Mouse (Mus musculus) erythroblast, embryonic 14.5 days (primary cell): ENCODE measurements around the gene Mettl16. TPM values are rescaled to one million over a fixed set of nuclear protein-coding genes. Genes with fewer than 3 reads are reported as not detected.
A peak's percentile ranks its signal among the peaks of the same experiment; 100 is the strongest.

ENCODE experiments used
- H3K27me3 ChIP-seq: 2 replicates; pipeline ENCODE4 v1.6.1; 2012; ENCODE audit warnings: inconsistent platforms; ENCODE audit not compliant: control insufficient read depth
- H3K36me3 ChIP-seq: 2 replicates; pipeline ENCODE4 v1.6.1; 2012; ENCODE audit warnings: mild to moderate bottlenecking, inconsistent platforms; ENCODE audit not compliant: control insufficient read depth
- H3K4me1 ChIP-seq: 2 replicates; pipeline ENCODE4 v1.6.1; 2012; ENCODE audit warnings: inconsistent platforms; ENCODE audit not compliant: control insufficient read depth
- H3K4me3 ChIP-seq: replicated peaks from 2 replicates; pipeline ENCODE3; 2012; ENCODE audit warnings: moderate library complexity, mild to moderate bottlenecking, inconsistent platforms
- H3K9me3 ChIP-seq: 2 replicates; pipeline ENCODE4 v1.6.1; 2012; ENCODE audit warnings: low read length, inconsistent platforms, mixed read lengths; ENCODE audit not compliant: control insufficient read depth
- GATA1 ChIP-seq: IDR thresholded peaks from 2 replicates; pipeline ENCODE4 v1.6.1; 2012; ENCODE audit warnings: low read length, inconsistent platforms, mixed read lengths
- TAL1 ChIP-seq: IDR thresholded peaks from 3 replicates; pipeline ENCODE4 v1.6.1; 2012; ENCODE audit warnings: low read length, inconsistent platforms, mixed read lengths
- polyA plus RNA-seq: library from polyadenylated mRNA; stranded (reverse); fragments of >175 nt; gene quantifications from 2 replicates; pipeline ENCODE4 v1.2.3, GENCODE M21; 2012

The Mettl16 gene
- polyA plus RNA-seq, 1 experiment: 0.70 TPM

DNA sequence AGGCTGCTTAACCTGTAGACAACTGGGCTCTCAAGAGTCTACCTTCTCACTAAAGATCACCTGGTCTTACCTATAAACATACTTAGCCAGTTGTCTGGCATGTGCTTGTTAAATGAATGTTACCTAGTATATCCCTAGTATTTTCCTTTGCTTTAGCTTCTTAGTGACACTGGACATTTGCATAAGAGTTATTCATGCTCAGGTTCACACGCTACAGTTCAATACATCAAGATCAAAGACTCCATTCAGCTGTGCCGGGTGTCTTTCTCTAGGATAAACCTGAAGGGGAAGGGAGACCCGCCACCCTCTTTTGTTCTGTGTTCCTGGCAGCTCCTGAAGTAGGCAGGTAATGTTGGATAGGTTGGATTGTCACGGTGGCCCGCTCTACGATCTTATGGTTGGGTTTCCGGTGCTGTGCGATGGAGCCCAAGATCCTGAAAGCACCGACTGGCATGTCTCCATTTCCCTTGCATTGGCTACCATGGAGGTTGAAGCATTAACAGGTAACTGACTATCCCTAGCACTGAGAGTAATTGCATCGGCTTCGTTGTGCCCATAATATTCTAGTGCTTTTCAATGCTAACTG lies 58.4 kb downstream of the Mettl16 start:
- Histone ChIP-seq H3K4me1 (peaks cover 75% of the 10 kb centered on the region), H3K9me3 (no peaks in the 10 kb centered on the region), H3K27me3 (no peaks in the 10 kb centered on the region), H3K36me3 (peaks cover 3% of the 10 kb centered on the region; the same call in 1 of the 2 replicates), H3K4me3 (peak overlapping the region; percentile 81)
- TF ChIP-seq TAL1 (no peak), GATA1 (no peak)

DNA sequence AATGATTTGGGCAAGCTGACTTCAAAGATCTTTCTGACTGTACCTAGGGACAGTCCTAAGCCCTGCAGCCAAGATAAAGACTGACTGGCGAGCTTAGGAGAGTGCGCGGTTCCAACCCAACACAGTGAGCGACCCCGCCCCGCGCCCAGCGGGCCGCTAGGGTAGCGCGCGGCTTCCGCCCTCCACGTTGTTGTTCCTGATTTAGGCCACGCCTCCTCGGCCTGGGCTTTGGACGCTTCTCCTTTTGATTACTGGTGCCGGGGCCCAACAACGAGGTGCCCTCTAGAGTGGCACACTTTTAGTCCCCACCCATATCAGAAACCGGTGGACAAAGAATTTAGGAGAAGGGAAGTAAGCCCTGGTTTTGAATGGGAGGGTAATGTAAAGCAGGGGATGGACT lies 59.2 kb downstream of the Mettl16 start:
- TF ChIP-seq GATA1 (no peak), TAL1 (no peak)
- H3K27me3 ChIP-seq: no peaks in the 10 kb centered on the region
- no peaks in the 10 kb centered on the region for H3K9me3 ChIP-seq
- H3K4me3 ChIP-seq: peak overlapping the region; percentile 81
- H3K36me3 ChIP-seq: peaks cover 8% of the 10 kb centered on the region
- peaks cover 82% of the 10 kb centered on the region for H3K4me1 ChIP-seq

- Histone ChIP-seq H3K9me3 (no peaks in the 10 kb centered on the region), H3K4me1 (peaks cover 87% of the 10 kb centered on the region), H3K4me3 (peak within 1 kb of the TSS; percentile 81), H3K36me3 (peaks cover 11% of the 10 kb centered on the region), H3K27me3 (no peaks in the 10 kb centered on the region)
- TF ChIP-seq GATA1 (no peak), TAL1 (no peak)
Measured at GRCm38 (mm10) chr11:74830256-74831161, 59.9 kb downstream of the Mettl16 start, which contains the start of gene Mnt. Gene Mnt, plus strand, starts transcription at chr11:74830920.

- H3K27me3 ChIP-seq: no peaks in the 10 kb centered on the region
- H3K4me3 ChIP-seq: peak overlapping the region; percentile 81
- no peaks in the 10 kb centered on the region for H3K9me3 ChIP-seq
- TF ChIP-seq TAL1 (no peak), GATA1 (no peak)
- H3K36me3 ChIP-seq: peaks cover 14% of the 10 kb centered on the region
- peaks cover 90% of the 10 kb centered on the region for H3K4me1 ChIP-seq
Measured at GRCm38 (mm10) chr11:74831191-74831605, 60.6 kb downstream of the Mettl16 start.

DNA sequence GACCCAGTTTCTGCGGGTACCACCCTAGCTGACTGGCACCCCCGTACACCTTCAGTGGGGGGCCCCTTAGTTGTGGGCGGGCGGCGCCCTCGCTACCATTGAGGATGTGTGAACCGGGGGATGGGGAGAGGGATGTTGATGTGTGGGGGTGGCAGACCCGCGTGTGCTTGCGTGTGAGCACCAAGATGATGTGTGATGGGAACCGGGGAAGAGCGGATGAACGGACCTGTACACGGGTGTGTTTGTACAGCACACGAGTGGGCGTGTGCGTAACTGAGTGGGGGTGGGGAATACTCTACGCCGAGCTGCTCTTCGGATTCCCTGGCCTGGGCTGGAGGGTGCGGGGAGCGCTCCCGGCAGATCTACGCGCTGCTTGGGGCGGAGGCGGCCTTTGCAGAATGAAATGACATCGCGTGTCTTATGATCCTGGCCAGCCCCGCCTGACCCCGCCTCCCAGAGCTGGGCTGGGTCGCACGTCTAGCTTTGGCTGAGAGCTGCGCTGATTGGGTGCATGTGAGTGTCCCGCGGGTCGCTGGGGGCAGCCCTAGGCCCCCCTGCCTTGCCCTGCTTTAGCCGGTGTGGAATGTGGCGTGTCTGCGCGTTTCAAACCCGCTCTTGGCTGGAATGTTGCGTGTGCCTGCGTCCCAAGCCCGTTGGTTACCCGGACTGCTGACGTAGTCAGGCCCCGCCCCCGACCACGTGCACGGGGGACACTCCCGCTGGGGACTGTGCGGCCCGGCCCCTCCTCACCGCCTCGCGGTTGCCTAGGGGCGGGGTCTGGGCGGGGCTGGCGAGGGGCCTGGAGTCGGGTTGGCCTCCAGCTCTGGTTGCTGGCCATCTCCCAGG lies 61.2 kb downstream of the Mettl16 start:
- peaks cover 91% of the 10 kb centered on the region for H3K4me1 ChIP-seq
- no peaks in the 10 kb centered on the region for H3K9me3 ChIP-seq
- TF ChIP-seq GATA1 (no peak), TAL1 (no peak)
- peak overlapping the region; percentile 81 for H3K4me3 ChIP-seq
- H3K36me3 ChIP-seq: peaks cover 20% of the 10 kb centered on the region
- no peaks in the 10 kb centered on the region for H3K27me3 ChIP-seq

- no peaks in the 10 kb centered on the region for H3K27me3 ChIP-seq
- no peaks in the 10 kb centered on the region for H3K9me3 ChIP-seq
- peak overlapping the region; percentile 81 for H3K4me3 ChIP-seq
- peaks cover 24% of the 10 kb centered on the region for H3K36me3 ChIP-seq
- peaks cover 94% of the 10 kb centered on the region for H3K4me1 ChIP-seq
- TF ChIP-seq GATA1: no peak
- TF ChIP-seq TAL1: no peak
Measured at GRCm38 (mm10) chr11:74832503-74833143, 62.0 kb downstream of the Mettl16 start.

GRCm38 (mm10) chr11:74833536-74834358 lies 63.1 kb downstream of the Mettl16 start:
- no peak for TF ChIP-seq GATA1
- TF ChIP-seq TAL1: no peak
- Histone ChIP-seq H3K36me3 (peaks cover 24% of the 10 kb centered on the region), H3K4me3 (peak overlapping the region; percentile 81), H3K27me3 (no peaks in the 10 kb centered on the region), H3K4me1 (peaks cover 92% of the 10 kb centered on the region), H3K9me3 (no peaks in the 10 kb centered on the region)

DNA sequence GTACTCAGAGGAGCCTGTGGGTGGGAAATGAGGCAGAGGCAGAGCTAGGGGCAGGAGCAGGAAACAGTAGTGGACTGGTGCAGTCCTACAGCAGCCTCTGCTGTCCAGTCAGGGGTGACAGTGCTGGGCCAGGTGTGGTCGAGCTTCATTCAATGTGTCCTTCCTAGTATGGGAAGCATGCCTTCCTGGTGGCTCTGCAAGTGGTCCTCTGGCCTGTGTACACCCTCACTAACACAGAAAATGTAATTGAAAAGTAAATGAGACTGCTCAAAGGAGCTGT lies 63.7 kb downstream of the Mettl16 start:
- Histone ChIP-seq H3K36me3 (peaks cover 24% of the 10 kb centered on the region), H3K27me3 (no peaks in the 10 kb centered on the region), H3K4me1 (peaks cover 92% of the 10 kb centered on the region), H3K9me3 (no peaks in the 10 kb centered on the region), H3K4me3 (no peak overlapping the region)
- TF ChIP-seq GATA1: no peak
- no peak for TF ChIP-seq TAL1
